Mouse (Mus musculus) limb, embryonic 12.5 days (tissue): Measurements from ENCODE around the gene Chia1. TPM values are rescaled to one million over a fixed set of nuclear protein-coding genes. Genes with fewer than 3 reads are reported as not detected.
"Not testable (repeated sequence)": the region's sequence is repeated elsewhere in the genome, so short reads cannot be mapped to it uniquely, and the experiment has no call there.

ENCODE experiments used
- ATAC-seq: fragments of 200-750 bp; cut with Nextera tagmentation; 2 replicates; pipeline ENCODE4 v1.8.0; 2017; ENCODE audit warnings: low read depth, moderate TSS enrichment; ENCODE audit not compliant: insufficient number of reproducible peaks, insufficient read depth, low FRiP score, low TSS enrichment
- H3K27ac ChIP-seq: fragments of 300-500 bp; sonication (generic); 2 replicates; pipeline ENCODE4 v1.5.1; 2016; ENCODE audit warnings: mild to moderate bottlenecking, moderate library complexity
- H3K27me3 ChIP-seq: fragments of 300-500 bp; sonication (generic); 2 replicates; pipeline ENCODE4 v1.6.1; 2016; ENCODE audit warnings: mild to moderate bottlenecking, moderate library complexity
- H3K36me3 ChIP-seq: fragments of 300-500 bp; sonication (generic); 2 replicates; pipeline ENCODE4 v1.6.1; 2016; ENCODE audit warnings: mild to moderate bottlenecking, moderate library complexity
- H3K4me1 ChIP-seq: fragments of 300-500 bp; sonication (generic); replicated peaks from 2 replicates; pipeline ENCODE4 v1.6.1; 2016
- H3K4me2 ChIP-seq: fragments of 300-500 bp; sonication (generic); 2 replicates; pipeline ENCODE4 v1.6.1; 2016; ENCODE audit warnings: mild to moderate bottlenecking, moderate library complexity
- H3K4me3 ChIP-seq: fragments of 300-500 bp; sonication (generic); replicated peaks from 2 replicates; pipeline ENCODE4 v1.5.1; 2016; ENCODE audit warnings: mild to moderate bottlenecking
- H3K9ac ChIP-seq: fragments of 300-500 bp; sonication (generic); replicated peaks from 2 replicates; pipeline ENCODE4 v1.6.1; 2016; ENCODE audit warnings: mild to moderate bottlenecking, moderate library complexity
- H3K9me3 ChIP-seq: fragments of 300-500 bp; sonication (generic); 2 replicates; pipeline ENCODE4 v1.6.1; 2016; ENCODE audit warnings: mild to moderate bottlenecking, moderate library complexity
- WGBS: fragments of 180-500 bp; shearing (Covaris S2); methylation state at CpG from one replicate; pipeline ENCODE4 v1.1.7; 2016; 5-methylcytosine and 5-hydroxymethylcytosine counted together
- polyA plus RNA-seq: library from polyadenylated mRNA; unstranded; fragments of >200 nt; fragmentation: Nextera tagmentation; extraction: Ambion mirVana; gene quantifications from 2 replicates; pipeline ENCODE4 v1.2.1, GENCODE M21; 2016

Chia1 gene
- polyA plus RNA-seq, result not detected in 2 replicates

DNA sequence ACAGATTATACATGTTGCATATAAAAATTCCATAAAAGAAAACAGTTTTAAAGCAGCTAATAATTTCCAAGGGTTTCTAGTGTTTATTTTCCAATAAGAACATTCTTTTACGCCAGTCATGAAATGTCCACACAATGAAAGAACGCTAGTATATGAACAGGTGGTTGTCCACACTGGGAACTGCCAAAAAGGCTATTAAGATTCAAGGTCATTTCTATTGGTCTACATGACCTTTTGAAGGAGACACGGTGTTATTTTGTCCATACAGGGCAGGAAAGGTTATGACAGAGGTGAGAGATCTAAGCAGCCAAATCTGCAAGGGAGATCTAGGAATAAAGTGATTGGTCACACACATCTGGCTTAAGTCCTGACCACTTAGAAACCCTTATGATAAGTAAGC, at the start of gene Chia1:
TSS of gene Chia1 (plus strand) at position 301 of the 400 bp plus-strand sequence.
- peaks cover 4% of the 10 kb centered on the region; the same call in 1 of the 2 replicates for H3K9me3 ChIP-seq
- ATAC-seq, result no peak
- no peak within 1 kb of the TSS for H3K4me3 ChIP-seq
- H3K36me3 ChIP-seq, result no peaks in the 10 kb centered on the region
- no peaks in the 10 kb centered on the region for H3K4me1 ChIP-seq
- 83% methylated on average over 3 of the region's 3 CpGs for WGBS
- H3K9ac ChIP-seq, result no peak within 1 kb of the TSS
- no peak within 1 kb of the TSS for H3K27ac ChIP-seq
- H3K4me2 ChIP-seq, result no peak within 1 kb of the TSS
- H3K27me3 ChIP-seq, result no peaks in the 10 kb centered on the region

DNA sequence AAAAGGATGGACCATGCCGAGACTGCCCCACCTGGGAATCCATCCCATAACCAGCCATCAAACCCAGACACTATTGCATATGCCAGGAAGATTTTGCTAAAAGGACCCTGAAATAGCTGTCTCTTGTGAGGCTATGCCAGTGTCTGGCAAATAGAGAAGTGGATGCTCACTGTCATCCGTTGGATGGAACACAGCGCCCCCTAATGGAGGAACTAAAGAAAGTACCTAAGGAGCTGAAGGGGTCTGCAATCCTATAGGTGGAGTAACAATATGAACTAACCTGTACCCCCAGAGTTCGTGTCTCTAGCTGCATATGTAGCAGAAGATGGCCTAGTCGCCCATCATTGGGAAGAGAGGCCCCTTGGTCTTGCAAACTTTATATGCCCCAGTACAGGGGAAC, 45.3 kb upstream of the Chia1 start:
- H3K9ac ChIP-seq, H3K27me3 ChIP-seq, ATAC-seq, H3K27ac ChIP-seq, H3K4me2 ChIP-seq, H3K4me3 ChIP-seq, H3K36me3 ChIP-seq, H3K9me3 ChIP-seq, H3K4me1 ChIP-seq: not testable (repeated sequence)
- 37% methylated on average over 5 of the region's 5 CpGs for WGBS

DNA sequence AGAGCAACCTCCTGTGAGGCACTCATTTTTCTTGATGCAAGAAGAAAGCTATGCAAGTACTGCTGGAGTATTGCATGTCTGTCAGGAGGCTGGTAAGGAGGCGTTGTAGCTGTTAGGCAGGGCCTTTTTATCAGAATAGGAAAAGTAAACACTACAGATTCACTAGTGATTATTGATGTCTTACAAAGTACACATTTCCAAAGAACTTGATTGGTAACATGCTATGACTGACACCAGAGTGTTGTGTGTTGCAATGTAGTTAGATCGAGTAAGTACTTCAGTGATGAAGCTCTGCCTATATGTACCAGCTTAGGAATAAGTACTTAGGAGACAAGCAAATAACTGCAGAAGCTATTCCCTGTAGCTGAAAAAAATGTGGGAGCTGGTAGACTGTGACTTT, 42.0 kb upstream of the Chia1 start:
- no peak overlapping the region for H3K9ac ChIP-seq
- H3K4me1 ChIP-seq, result no peaks in the 10 kb centered on the region
- no peaks in the 10 kb centered on the region for H3K27me3 ChIP-seq
- ATAC-seq, result no peak
- H3K4me3 ChIP-seq, result no peak overlapping the region
- 79% methylated on average over 2 of the region's 2 CpGs for WGBS
- no peaks in the 10 kb centered on the region for H3K9me3 ChIP-seq
- no peaks in the 10 kb centered on the region for H3K36me3 ChIP-seq
- no peak overlapping the region for H3K27ac ChIP-seq
- H3K4me2 ChIP-seq, result no peak overlapping the region

DNA sequence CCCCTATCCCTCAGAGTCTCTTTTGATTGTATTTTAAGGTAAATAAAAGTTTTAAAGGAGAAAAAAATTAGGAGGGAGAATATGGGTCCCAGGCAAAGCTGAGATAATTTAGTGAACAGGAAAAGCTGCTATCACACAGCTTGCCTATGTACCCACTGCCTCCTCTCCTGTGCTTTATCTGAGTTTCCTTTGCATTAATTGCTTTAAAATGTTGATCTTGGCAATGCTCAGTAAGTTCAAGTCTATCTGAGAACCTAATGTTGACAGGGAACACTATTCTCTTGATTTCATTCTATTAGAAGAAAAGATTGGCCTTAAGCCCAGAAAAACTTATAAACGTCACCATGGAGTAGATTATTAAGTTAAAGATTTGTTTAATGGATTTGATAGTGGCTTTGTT, 38.2 kb upstream of the Chia1 start:
- Histone ChIP-seq H3K4me1 (no peaks in the 10 kb centered on the region), H3K9ac (no peak overlapping the region), H3K4me3 (no peak overlapping the region), H3K9me3 (no peaks in the 10 kb centered on the region), H3K36me3 (no peaks in the 10 kb centered on the region), H3K27me3 (no peaks in the 10 kb centered on the region), H3K4me2 (no peak overlapping the region), H3K27ac (no peak overlapping the region)
- ATAC-seq, result no peak
- WGBS, result 72% methylated on average over 1 of the region's 1 CpGs

DNA sequence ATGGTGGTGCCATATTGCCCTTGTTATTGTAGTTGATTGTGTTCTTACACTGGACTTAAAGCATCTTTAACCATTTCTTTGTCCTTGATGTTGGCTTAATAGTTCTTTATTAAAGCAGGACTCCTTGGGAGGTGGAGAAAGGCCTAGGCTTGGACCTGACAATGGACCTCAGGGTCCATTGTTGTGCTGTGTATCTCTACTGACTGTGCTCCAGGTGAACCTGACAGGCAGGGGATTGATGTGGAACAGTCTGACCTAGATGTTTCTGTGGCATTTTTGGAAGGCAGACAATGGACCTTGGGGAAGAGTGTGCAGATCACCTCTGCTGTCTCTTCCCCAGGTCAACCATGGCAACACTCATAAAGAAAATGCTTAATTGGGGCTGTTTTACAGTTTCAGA, 14.0 kb downstream of the Chia1 start:
- Histone ChIP-seq H3K9ac (no peak overlapping the region), H3K9me3 (peaks cover 41% of the 10 kb centered on the region), H3K27me3 (no peaks in the 10 kb centered on the region), H3K4me2 (no peak overlapping the region), H3K4me3 (no peak overlapping the region), H3K36me3 (no peaks in the 10 kb centered on the region), H3K4me1 (no peaks in the 10 kb centered on the region), H3K27ac (no peak overlapping the region)
- ATAC-seq, result no peak

DNA sequence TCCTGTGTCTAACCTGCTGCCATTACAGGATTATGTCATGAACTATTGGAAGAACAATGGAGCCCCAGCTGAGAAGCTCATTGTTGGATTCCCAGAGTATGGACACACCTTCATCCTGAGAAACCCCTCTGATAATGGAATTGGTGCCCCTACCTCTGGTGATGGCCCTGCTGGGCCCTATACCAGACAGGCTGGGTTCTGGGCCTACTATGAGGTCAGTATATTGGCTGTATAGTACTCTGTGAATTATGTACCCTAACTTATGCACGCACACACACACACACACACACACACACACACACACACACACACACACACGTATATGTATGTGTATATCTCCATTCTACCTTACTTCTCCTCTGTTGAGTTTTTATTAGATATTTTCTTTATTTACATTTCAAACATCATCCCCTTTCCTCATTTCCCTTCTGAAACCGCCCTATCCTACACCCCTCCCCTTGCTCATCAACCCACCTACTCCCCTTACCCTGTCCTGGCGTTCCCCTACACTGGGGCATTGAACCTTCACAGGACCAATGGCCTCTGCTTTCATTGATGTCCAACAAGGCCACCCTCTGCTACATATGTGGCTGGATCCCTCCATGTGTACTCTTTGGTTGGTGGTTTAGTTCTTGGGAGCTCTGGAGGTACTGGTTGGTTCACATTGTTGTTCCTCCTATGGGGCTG, 15.9 kb downstream of the Chia1 start:
- Histone ChIP-seq H3K9ac (no peak overlapping the region), H3K4me1 (no peaks in the 10 kb centered on the region), H3K27me3 (no peaks in the 10 kb centered on the region), H3K9me3 (peaks cover 32% of the 10 kb centered on the region), H3K4me2 (no peak overlapping the region), H3K4me3 (no peak overlapping the region), H3K36me3 (no peaks in the 10 kb centered on the region), H3K27ac (no peak overlapping the region)
- ATAC-seq, result peak; percentile 54; the same call in 1 of the 2 replicates
- WGBS, result 71% methylated on average over 4 of the region's 4 CpGs

DNA sequence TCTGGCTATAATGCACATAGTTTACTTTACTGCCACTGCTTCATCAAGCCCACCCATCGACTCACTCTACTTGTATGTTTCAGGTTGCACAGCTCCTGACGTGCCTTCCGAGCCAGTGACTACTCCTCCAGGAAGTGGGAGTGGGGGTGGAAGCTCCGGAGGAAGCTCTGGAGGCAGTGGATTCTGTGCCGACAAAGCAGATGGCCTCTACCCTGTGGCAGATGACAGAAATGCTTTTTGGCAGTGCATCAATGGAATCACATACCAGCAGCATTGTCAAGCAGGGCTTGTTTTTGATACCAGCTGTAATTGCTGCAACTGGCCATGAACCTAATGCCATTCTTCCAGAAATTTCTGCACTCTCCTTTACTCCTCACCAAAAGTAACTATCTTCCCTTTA, 18.7 kb downstream of the Chia1 start:
- no peak for ATAC-seq
- Histone ChIP-seq H3K4me2 (no peak overlapping the region), H3K27me3 (no peaks in the 10 kb centered on the region), H3K9me3 (peaks cover 34% of the 10 kb centered on the region), H3K27ac (no peak overlapping the region), H3K36me3 (no peaks in the 10 kb centered on the region), H3K4me3 (no peak overlapping the region), H3K4me1 (no peaks in the 10 kb centered on the region), H3K9ac (no peak overlapping the region)
- WGBS, result 79% methylated on average over 5 of the region's 5 CpGs

DNA sequence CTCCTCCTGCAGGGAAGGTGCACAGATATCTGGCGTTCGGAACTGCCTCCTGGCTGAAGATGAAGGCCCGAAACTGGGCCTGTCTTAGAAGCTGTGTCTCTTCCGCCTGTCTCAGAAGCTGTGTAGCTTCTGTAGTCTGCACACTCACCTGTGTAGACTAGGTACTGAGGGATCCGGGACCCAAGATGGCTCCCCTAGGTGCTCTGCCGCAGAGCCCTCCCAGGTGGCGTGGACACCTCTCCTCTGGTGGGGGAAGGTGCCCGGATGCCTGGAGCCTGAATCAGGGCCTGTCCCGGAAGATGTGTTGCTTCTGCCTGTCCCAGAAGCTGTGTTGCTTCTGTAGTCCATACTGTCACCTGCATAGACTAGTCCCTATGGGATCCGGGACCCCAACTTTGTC, 31.1 kb downstream of the Chia1 start:
- Histone ChIP-seq H3K4me3 (no peak overlapping the region), H3K36me3 (no peaks in the 10 kb centered on the region), H3K4me2 (no peak overlapping the region), H3K9ac (no peak overlapping the region), H3K9me3 (peaks cover 31% of the 10 kb centered on the region), H3K4me1 (no peaks in the 10 kb centered on the region), H3K27me3 (no peaks in the 10 kb centered on the region), H3K27ac (no peak overlapping the region)
- ATAC-seq, result no peak
- WGBS, result 87% methylated on average over 10 of the region's 10 CpGs

DNA sequence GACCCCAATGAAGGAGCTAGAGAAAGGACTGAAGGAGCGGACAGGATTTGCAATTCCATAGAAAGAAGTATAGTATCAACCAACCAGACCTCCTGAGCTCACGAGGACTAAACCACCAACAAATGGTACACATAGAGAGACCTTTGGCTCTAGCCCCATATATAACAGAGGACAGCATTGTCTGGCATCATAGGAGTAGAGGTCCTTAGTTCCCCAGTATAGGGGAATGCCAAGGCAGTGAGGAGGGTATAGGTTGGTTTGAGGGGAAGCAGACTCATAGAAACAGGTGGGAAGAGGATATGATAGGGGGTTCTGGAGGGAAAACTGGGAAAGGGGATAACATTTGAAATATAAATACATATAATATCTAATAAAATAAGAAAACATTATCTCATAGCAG, 41.4 kb downstream of the Chia1 start:
- H3K4me3 ChIP-seq, result no peak overlapping the region
- WGBS, result 86% methylated on average over 2 of the region's 2 CpGs
- ATAC-seq, result no peak
- no peak overlapping the region for H3K9ac ChIP-seq
- H3K4me2 ChIP-seq, result no peak overlapping the region
- no peaks in the 10 kb centered on the region for H3K27me3 ChIP-seq
- H3K9me3 ChIP-seq, result peaks cover 11% of the 10 kb centered on the region
- no peaks in the 10 kb centered on the region for H3K4me1 ChIP-seq
- H3K36me3 ChIP-seq, result no peaks in the 10 kb centered on the region
- no peak overlapping the region for H3K27ac ChIP-seq

DNA sequence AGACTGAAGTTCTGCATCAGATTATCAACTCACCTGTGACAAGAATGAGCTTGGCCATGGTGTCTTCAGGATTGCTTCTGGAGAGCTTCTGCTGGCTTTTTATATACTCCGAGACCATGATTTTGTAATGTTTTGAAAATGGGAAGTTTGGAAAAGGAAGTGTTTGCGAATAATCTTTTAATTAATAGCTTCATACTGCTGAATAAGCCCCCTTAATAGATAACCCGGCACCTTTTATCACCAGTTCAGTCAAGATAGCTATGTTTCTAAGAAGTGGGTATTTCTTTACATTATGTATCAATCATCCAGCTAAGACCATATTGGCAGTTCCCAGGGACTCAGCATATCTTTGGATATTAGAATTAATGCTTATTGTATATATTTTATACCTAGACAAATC, 54.4 kb downstream of the Chia1 start, which contains the start of gene Chil3:
TSS of gene Chil3 (minus strand) at position 101 of the 400 bp plus-strand sequence.
- H3K4me3 ChIP-seq, result no peak within 1 kb of the TSS
- H3K9ac ChIP-seq, result no peak within 1 kb of the TSS
- no peak within 1 kb of the TSS for H3K4me2 ChIP-seq
- no peak for ATAC-seq
- 75% methylated on average over 3 of the region's 3 CpGs for WGBS
- peaks cover 20% of the 10 kb centered on the region for H3K9me3 ChIP-seq
- no peak within 1 kb of the TSS for H3K27ac ChIP-seq
- H3K27me3 ChIP-seq, result no peaks in the 10 kb centered on the region
- no peaks in the 10 kb centered on the region for H3K4me1 ChIP-seq
- no peaks in the 10 kb centered on the region for H3K36me3 ChIP-seq

DNA sequence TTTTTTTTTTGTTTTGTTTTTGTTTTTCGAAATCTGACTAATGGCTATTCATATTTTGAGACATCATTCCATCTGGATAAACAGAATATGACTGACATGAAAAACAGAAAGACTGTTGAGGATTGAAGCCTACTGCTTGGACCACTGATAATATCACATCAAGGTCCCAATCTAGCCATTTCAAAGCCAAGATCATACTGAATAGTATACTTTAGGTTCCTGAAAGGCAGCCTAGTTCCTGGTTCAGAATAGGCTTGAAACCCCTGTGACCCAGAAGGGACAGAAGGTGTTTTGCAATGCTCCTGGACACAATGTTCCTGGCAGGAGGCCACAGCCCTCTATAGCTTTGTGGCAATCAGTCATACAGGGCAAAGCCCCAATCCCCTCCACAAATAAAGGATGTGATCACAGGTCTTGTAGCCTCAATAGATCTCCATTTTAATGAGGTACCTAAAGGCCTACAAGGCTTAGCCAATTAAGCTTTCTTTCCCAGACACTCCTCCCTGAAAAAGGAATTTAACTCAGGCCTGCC, 57.6 kb downstream of the Chia1 start:
- Histone ChIP-seq H3K4me1 (no peaks in the 10 kb centered on the region), H3K27me3 (no peaks in the 10 kb centered on the region), H3K4me2 (no peak overlapping the region), H3K9ac (no peak overlapping the region), H3K9me3 (peaks cover 24% of the 10 kb centered on the region), H3K27ac (no peak overlapping the region), H3K4me3 (no peak overlapping the region), H3K36me3 (no peaks in the 10 kb centered on the region)
- ATAC-seq, result peak; percentile 37; the same call in 1 of the 2 replicates
- WGBS, result 56% methylated on average over 1 of the region's 1 CpGs
